Mouse (Mus musculus) adrenal gland, adult 18-20 months (tissue): ENCODE measurements around the gene Foxe3. TPM values are rescaled to one million over a fixed set of nuclear protein-coding genes. Genes with fewer than 3 reads are reported as not detected.

ENCODE experiments used
- DNase-seq, 2 experiments: peaks; one replicate each; pipeline ENCODE4 v3.0.0; 2021 to 2022; ENCODE audit warnings: low spot score in 2 of 2
- total RNA-seq, 2 experiments: library from RNA; stranded (reverse); gene quantifications; 1 replicate in 1 of 2; 2 replicates in 1 of 2; pipeline ENCODE4 v1.2.3; 2021

Foxe3 gene
- total RNA-seq, 2 experiments from 2014 or later: not detected

- no peak for DNase-seq
Observed at GRCm38 (mm10) chr4:114882232-114882631, 43.6 kb downstream of the Foxe3 start.

- DNase-seq: no peak
Observed at GRCm38 (mm10) chr4:114876441-114876972, 49.3 kb downstream of the Foxe3 start.

Other genes with a start within 250 kb of the Foxe3 start
- not detected for gene Gm12830, start 104.3 kb downstream of the Foxe3 start, total RNA-seq
- gene Foxd2, start 17.1 kb downstream of the Foxe3 start, total RNA-seq: 1 to 10 TPM; 2.3 to 3.0 TPM
- gene Cmpk1, start 61.2 kb upstream of the Foxe3 start, total RNA-seq: 100 to 1,000 TPM; 110 to 127 TPM
- gene Stil, start 74.1 kb upstream of the Foxe3 start, total RNA-seq: under 1 TPM; 0.30 to 0.38 TPM
- gene Tal1, start 130.4 kb upstream of the Foxe3 start, total RNA-seq: 1 to 10 TPM; 2.5 TPM
- gene Pdzk1ip1, start 162.7 kb upstream of the Foxe3 start, total RNA-seq: 1 to 10 TPM in 1 of 2 experiments, under 1 TPM in 1; 0.99 to 1.0 TPM
- not detected for gene Cyp4x1, start 208.3 kb upstream of the Foxe3 start, total RNA-seq